Mouse (Mus musculus) liver, embryonic 14.5 days (tissue): Measurements from ENCODE around the gene Sik3. TPM values are rescaled to one million over a fixed set of nuclear protein-coding genes. Genes with fewer than 3 reads are reported as not detected.

Experiments used
- ATAC-seq: fragments of 200-750 bp; cut with Nextera tagmentation; 2 replicates; pipeline ENCODE4 v1.8.0; 2017; ENCODE audit warnings: moderate number of reproducible peaks, mild to moderate bottlenecking, moderate library complexity; ENCODE audit not compliant: insufficient read depth
- DNase-seq, 3 experiments: peaks; one replicate each; pipeline ENCODE4 v3.0.0-alpha.2; 2012 to 2013; ENCODE audit warnings: low read depth in 3 of 3, low spot score in 3 of 3
- H3K27ac ChIP-seq: fragments of 300-500 bp; sonication (generic); 2 replicates; pipeline ENCODE4 v1.5.1; 2014; ENCODE audit warnings: moderate library complexity, mild to moderate bottlenecking, control low read depth, inconsistent platforms
- H3K27me3 ChIP-seq: fragments of 300-500 bp; sonication (generic); 2 replicates; pipeline ENCODE4 v1.6.1; 2014; ENCODE audit warnings: mild to moderate bottlenecking, low read length, moderate library complexity; ENCODE audit not compliant: control insufficient read depth, insufficient read depth
- H3K36me3 ChIP-seq: fragments of 300-500 bp; sonication (generic); replicated peaks from 2 replicates; pipeline ENCODE4 v1.6.1; 2014; ENCODE audit warnings: low read depth; ENCODE audit not compliant: control insufficient read depth, insufficient read depth
- H3K4me1 ChIP-seq, 2 experiments: fragments of 200-500 bp in 1 of 2; fragments of 300-500 bp in 1 of 2; sonication (generic) in 1 of 2; replicated peaks; 2 replicates each; pipeline ENCODE4 v1.6.1; 2012 to 2014; ENCODE audit warnings: antibody characterized with exemption in 1 of 2, inconsistent platforms in 1 of 2, low read length in 1 of 2; ENCODE audit not compliant: control insufficient read depth in 2 of 2, insufficient read depth in 2 of 2
- H3K4me2 ChIP-seq: fragments of 300-500 bp; sonication (generic); 2 replicates; pipeline ENCODE4 v1.6.1; 2014; ENCODE audit warnings: low read depth, mild to moderate bottlenecking, control low read depth, moderate library complexity
- H3K4me3 ChIP-seq, 2 experiments: fragments of 200-500 bp in 1 of 2; fragments of 300-500 bp in 1 of 2; sonication (generic) in 1 of 2; 2 replicates each; pipeline ENCODE4 v1.5.1; 2012 to 2014; ENCODE audit warnings: low read depth in 2 of 2, low read length in 2 of 2, mild to moderate bottlenecking in 2 of 2, control low read depth in 1 of 2, inconsistent platforms in 1 of 2, moderate library complexity in 1 of 2; ENCODE audit not compliant: insufficient read depth in 1 of 2
- H3K9ac ChIP-seq: fragments of 300-500 bp; sonication (generic); replicated peaks from 2 replicates; pipeline ENCODE4 v1.6.1; 2014; ENCODE audit warnings: mild to moderate bottlenecking, control low read depth, moderate library complexity
- H3K9me3 ChIP-seq: fragments of 300-500 bp; sonication (generic); 2 replicates; pipeline ENCODE4 v1.6.1; 2016; ENCODE audit warnings: low read length, mixed read lengths; ENCODE audit not compliant: control insufficient read depth
- CTCF ChIP-seq: IDR thresholded peaks from 2 replicates; pipeline ENCODE4 v1.5.1; 2016; ENCODE audit warnings: antibody characterized with exemption, low read depth, control low read depth
- EP300 ChIP-seq: IDR thresholded peaks from 2 replicates; pipeline ENCODE4 v1.6.1; 2016; ENCODE audit warnings: antibody characterized with exemption, low read depth
- WGBS: fragments of 180-500 bp; shearing (Covaris S2); extraction: QIAGEN DNeasy Blood & Tissue Kit; methylation state at CpG from one replicate; pipeline ENCODE4 v1.1.7; 2014; ENCODE audit not compliant: insufficient replicate concordance; 5-methylcytosine and 5-hydroxymethylcytosine counted together
- polyA plus RNA-seq, 2 experiments: library from polyadenylated mRNA; depleted of rRNA in 1 of 2; stranded (reverse) in 1 of 2; unstranded in 1 of 2; fragments of >200 nt; fragmentation: Nextera tagmentation in 1 of 2; extraction: Ambion mirVana in 1 of 2; gene quantifications; 2 replicates each; pipeline versions ENCODE4 v1.2.1 to v1.2.3; 2012 to 2014

The Sik3 gene
- polyA plus RNA-seq, 2 experiments = 2.1 to 3.0 TPM

DNA sequence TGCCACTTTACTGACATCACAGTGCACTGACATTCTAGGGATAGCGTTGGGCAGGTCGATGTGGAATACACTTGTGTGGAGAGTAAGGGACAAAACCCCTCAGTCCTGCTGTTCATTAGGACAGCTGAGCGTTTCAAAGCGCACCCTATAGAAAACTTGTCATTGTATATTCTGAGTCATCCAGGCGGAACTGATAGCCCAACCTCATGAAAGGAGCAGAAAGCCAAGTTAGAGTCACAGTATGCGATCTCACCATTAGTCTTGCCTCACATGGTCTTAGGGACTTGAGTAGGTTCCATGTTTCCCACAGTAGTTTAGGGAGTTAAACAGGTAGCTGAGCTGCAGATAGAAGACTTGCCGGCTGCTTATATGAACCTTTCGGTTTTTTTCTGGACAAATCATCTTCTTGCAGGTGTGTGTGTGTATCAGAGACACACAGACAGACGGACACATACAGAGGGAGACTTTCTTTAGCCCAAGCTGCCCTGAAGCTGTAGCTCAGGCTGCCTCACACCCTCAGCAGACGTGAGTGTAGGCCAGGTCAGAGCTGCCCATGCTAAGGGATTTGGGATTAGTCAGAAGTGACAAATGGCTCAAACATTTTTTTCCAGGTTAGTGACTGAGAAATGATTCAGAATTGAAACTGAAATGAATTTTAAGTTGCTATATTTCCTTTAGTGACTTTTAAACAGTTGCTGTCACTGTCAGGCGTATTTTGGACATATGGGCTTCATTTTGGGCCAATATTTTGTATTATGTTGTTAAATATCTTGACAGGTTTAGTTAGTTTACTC, 34.3 kb downstream of the Sik3 start:
- Histone ChIP-seq H3K9ac (no peak overlapping the region), H3K9me3 (no peaks in the 10 kb centered on the region), H3K4me3 (no peak overlapping the region), H3K36me3 (no peaks in the 10 kb centered on the region), H3K4me1 (peaks cover 2 to 9% of the 10 kb centered on the region in 2 experiments; a peak in 2 of 4 replicates), H3K4me2 (no peak overlapping the region), H3K27ac (no peak overlapping the region), H3K27me3 (no peaks in the 10 kb centered on the region)
- no peak for TF ChIP-seq CTCF
- no peak for TF ChIP-seq EP300
- ATAC-seq (no peak), DNase-seq (no peak)
- WGBS = 73% methylated on average over 11 of the region's 11 CpGs

- no peak for TF ChIP-seq CTCF
- no peak for TF ChIP-seq EP300
These were observed 36.9 kb downstream of the Sik3 start for GRCm38 (mm10) chr9:46049525-46049924.

DNA sequence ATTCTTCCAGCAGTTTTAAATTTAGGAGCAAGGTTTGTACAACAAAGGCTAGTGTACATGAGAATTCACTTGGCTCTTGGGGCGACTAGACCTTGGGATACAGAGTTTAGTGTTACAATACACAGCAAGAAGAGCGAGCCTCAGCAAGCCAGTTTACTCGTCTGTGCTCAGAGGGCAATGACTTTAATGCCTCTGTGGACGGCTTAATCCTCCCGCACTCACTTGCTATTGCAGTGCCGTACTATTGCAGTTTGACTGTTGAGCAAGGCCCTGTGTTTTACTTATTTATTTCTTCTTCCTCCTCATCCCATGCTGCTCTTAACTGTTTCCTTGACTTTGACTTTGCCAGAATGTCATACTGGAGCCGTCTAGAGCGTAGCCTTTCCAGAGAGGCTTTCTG, 37.6 kb downstream of the Sik3 start:
- ATAC-seq = no peak
- no peak overlapping the region for H3K4me3 ChIP-seq
- H3K27ac ChIP-seq = no peak overlapping the region
- no peak for TF ChIP-seq CTCF
- no peak for TF ChIP-seq EP300
- WGBS = 76% methylated on average over 8 of the region's 8 CpGs
- DNase-seq = no peak
- no peak overlapping the region for H3K9ac ChIP-seq
- no peaks in the 10 kb centered on the region for H3K27me3 ChIP-seq
- no peak overlapping the region for H3K4me2 ChIP-seq
- no peaks in the 10 kb centered on the region for H3K9me3 ChIP-seq
- no peaks in the 10 kb centered on the region for H3K36me3 ChIP-seq
- H3K4me1 ChIP-seq = peaks cover 2 to 9% of the 10 kb centered on the region in 2 experiments; a peak in 2 of 4 replicates

More at GRCm38 (mm10) chr9:46049525-46049924, 36.9 kb downstream of the Sik3 start:
- no peak overlapping the region for H3K27ac ChIP-seq
- H3K27me3 ChIP-seq = no peaks in the 10 kb centered on the region
- H3K4me2 ChIP-seq = no peak overlapping the region
- H3K36me3 ChIP-seq = no peaks in the 10 kb centered on the region
- DNase-seq = no peak
- no peak overlapping the region for H3K4me3 ChIP-seq
- WGBS = 52% methylated on average over 7 of the region's 7 CpGs
- H3K9ac ChIP-seq = no peak overlapping the region
- H3K4me1 ChIP-seq = peaks cover 2 to 9% of the 10 kb centered on the region in 2 experiments; a peak in 2 of 4 replicates
- no peaks in the 10 kb centered on the region for H3K9me3 ChIP-seq
- no peak for ATAC-seq

DNA sequence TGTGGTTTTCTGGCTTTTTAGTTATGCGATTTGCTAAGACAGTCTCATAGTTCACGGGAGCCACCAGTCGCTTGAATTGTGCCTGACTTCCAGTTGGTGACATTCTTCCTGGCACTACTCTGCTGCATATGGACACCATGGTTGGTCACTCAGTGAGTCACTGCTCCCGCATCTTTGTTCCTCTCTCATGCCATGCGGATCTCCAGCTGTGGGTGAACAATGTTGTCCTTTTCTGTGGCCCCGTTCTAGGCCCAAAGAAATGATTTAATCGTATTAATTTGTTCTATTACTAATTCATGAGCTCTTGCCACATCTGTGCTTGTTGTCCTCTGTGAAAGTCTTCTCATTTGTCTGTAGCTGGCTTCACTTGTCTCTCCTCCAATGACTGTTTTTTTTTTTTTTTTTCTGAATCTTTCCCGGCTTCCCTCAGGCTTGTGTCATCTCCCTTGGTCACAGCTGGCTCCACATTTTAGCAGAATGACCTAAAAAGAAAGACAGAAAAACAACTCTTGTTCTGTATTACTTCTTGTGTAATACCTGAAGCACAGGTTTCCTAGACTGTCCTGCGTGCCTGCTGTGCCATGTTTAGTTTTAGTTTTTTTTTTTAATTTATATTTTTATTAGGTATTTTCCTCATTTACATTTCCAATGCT, 40.5 kb downstream of the Sik3 start:
- Histone ChIP-seq H3K9me3 (no peaks in the 10 kb centered on the region), H3K4me1 (peaks cover 2 to 9% of the 10 kb centered on the region in 2 experiments; a peak in 2 of 4 replicates), H3K9ac (no peak overlapping the region), H3K27me3 (no peaks in the 10 kb centered on the region), H3K4me2 (no peak overlapping the region), H3K4me3 (no peak overlapping the region), H3K27ac (no peak overlapping the region), H3K36me3 (no peaks in the 10 kb centered on the region)
- TF ChIP-seq EP300 = no peak
- TF ChIP-seq CTCF = no peak
- WGBS = 78% methylated on average over 9 of the region's 9 CpGs
- ATAC-seq (no peak), DNase-seq (no peak)

DNA sequence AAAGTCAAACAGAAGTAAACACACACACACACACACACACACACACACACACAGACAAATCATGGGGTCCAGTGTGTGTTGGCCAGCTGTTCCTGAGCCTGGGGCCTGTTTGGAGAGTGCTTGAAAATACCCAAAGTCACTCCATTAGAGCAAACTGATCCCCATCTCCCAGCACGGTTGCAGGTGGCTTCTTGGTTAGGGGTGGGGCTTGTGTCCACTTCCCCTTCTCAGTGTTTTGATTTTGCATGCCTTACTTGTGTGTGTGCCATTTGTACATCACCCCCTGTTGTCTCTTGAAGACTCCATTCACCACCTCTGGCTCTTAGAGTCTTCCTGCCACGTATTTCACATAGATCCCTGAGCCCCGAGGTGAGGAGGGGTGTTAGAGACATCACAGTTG, 45.4 kb downstream of the Sik3 start:
- 44% methylated on average over 3 of the region's 3 CpGs for WGBS
- no peak for TF ChIP-seq CTCF
- no peak for TF ChIP-seq EP300
- ATAC-seq = no peak

More for the DNA sequence above, 45.4 kb downstream of the Sik3 start:
- H3K9ac ChIP-seq = no peak overlapping the region
- H3K4me3 ChIP-seq = no peak overlapping the region
- no peak for DNase-seq
- H3K4me2 ChIP-seq = no peak overlapping the region
- H3K27ac ChIP-seq = no peak overlapping the region
- H3K36me3 ChIP-seq = no peaks in the 10 kb centered on the region
- H3K4me1 ChIP-seq = peaks cover 0 to 3% of the 10 kb centered on the region in 2 experiments; a peak in 1 of 4 replicates
- no peaks in the 10 kb centered on the region for H3K9me3 ChIP-seq
- no peaks in the 10 kb centered on the region for H3K27me3 ChIP-seq
